Mouse (Mus musculus): ENCODE measurements around the gene Pcdh9.
"Not testable (repeated sequence)": the region's sequence is repeated elsewhere in the genome, so short reads cannot be mapped to it uniquely, and the experiment has no call there.

The Pcdh9 gene

DNA sequence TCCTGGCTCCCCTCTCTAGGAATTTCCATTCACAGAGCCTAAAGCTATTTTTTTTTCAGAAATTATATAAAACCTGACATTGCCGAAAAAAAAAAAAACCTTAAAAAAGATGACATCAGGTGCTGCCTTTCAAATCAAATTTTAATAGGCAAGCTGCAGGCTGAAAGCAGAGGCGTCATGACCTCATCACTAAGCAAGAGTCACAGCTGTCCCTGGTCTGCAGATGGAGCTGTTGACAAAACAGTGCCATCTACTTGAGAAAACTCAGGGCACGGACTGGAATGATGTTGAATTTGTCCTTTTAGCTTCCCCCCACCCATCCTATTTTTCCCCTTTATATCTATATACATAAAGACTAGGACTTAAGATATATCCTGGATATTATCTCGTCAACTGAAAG lies 509.3 kb downstream of the Pcdh9 start:
- in situ Hi-C loops (cut with MboI, MseI): no loop called here

DNA sequence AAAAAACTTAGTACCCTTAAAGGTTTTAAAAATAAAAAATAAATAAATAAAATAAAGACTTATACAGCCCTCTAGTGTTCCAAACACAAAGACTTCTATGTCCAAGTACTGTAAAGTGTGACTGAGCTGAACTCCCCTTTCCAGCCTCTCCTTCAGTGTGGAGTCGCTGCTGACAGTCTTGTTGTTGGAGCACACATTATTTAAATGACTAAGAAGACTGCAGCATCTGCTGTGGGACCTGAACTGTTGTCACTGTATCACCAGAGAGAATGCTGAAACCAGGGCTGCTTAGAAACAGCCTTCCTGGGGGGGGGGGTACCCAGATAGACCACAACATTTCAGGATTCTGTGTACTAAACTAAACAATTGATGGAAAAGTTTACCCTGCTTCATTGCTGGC lies 509.7 kb downstream of the Pcdh9 start:
- in situ Hi-C loops (cut with MboI, MseI): no loop called here

DNA sequence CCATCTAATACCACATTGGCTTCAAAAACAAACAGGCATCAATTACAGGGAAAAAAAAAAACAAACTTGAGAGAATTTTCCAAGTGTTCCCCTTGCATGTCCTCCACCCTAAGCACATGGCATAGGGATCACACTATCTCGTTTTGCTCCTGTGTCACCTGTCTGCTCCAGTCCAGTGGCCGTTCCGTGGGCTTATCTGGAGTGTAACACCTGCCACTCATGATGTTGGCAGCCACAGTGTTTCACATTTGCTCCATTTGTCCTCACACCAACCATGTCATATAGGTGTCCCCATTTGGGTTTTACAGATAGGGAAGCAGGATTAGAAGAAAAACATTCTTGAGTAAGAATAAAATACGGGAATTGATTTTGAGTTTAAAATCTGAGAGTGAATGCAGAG lies 514.3 kb downstream of the Pcdh9 start:
- in situ Hi-C loops (cut with MboI, MseI): no loop called here

DNA sequence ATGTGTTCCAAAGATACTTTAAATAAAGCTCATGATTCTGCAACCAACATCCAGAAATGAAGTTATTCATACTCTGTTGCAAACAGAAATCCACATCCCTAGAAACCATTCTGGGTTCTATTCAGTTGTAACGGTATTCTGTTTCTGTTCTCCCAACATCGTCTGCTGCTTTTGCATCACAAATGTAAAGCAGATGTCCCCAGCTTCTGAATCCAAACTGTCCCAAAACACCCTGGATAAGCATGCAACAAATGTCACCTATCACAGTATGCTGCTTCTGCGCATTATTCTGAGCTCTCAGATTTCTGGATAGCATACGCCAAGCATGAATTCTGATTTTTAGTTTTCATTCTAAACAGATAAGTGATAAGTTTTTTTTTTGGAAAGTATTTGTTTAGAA lies 516.3 kb downstream of the Pcdh9 start:
- in situ Hi-C loops (cut with MboI, MseI): no loop called here

DNA sequence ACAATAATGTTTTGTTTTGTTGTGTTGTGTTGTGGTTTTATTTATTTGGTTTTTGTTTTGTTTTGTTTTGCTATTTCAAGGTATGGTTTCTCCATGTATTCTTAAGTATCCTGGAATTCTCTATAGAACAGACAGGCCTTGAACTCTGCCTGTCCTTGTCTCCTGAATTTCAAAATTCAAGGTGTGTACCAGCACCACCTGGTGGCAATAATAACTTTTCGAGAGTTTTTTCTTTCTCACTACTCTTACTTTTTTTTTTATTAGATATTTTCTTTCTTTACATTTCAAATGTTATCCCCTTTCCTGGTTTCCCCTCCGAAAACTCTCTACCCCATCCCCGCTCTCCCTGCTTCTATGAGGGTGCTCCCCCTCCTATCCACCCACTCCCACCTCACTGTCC lies 536.3 kb downstream of the Pcdh9 start:
- in situ Hi-C loops (cut with MboI, MseI): no loop called here

DNA sequence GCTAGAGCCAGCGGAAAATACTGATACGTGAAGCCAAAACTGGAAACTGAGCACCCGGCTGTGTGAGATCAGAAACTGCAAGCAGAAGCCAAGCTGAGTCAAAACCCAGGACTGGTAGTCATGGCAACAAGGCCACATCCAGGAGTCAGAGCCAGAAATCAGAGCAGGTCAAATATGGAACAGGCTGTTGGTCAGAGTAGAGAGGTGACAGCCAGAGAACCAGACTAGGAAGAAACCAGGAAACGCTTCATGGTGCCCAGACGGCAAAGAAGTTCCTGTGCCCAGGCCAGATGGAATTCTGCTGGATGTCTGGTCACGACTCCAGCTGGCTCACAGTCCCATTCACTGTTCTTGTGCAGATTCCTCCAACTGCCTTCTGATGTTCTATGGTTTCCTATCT lies 539.6 kb downstream of the Pcdh9 start:
- in situ Hi-C loops (cut with MboI, MseI): no loop called here

DNA sequence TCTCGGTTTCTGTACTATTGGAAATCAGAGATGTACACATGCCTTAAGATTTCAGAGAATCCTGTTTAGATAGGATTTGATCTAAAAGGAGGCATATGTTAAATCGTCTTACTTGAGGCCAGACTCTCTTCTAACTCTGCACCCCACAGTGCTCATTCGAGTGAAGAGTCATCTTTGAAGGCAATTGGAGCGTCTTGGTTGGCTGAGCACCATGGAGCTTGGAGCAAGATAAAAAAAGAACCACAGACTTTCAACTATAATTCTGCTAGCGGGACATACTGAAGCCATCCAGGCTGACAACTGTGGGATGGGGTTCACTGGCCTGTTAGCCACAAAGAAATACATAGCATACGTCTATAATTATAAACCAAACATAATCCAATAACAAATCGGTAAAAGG lies 541.3 kb downstream of the Pcdh9 start:
- in situ Hi-C loops (cut with MboI, MseI): no loop called here

DNA sequence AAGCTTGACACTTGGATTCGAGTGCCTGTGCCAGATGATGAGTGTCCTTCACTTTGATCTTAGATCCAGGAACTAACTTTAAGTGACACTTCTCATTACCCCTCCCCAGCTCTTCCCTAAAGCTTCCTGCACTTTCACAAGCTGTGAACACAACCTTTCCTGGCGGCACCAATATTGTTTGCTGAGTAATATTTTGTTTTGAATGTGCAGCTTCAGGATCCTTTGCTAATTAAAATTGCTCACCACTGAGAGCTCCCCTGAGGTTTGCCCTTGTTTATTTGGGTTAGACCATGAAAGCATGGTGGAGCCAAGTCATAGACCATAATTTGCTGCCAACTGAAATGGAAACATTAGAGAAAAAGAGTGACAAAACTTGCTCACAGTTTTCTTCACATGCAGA lies 543.4 kb downstream of the Pcdh9 start:
- in situ Hi-C loops (cut with MboI, MseI): no loop called here

DNA sequence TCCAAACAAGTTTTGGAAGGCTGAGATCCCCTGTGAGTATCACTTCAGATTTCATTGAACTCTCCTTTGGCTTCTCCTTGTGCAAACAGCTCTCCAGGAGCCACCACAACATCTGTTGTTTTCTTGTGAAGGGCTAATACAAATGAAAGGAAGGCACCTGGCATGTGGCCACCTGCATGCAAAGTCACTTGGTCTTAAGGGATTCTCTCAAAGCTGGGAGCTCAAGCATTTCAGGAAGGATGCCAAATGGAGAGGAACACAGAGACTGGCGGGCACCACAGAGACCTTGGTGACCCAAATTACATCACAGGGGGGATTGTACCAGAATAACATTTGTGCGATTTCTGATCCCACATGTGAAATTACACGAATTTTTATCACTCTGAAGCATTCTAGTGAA lies 547.7 kb downstream of the Pcdh9 start:
- in situ Hi-C loops (cut with MboI, MseI): no loop called here

DNA sequence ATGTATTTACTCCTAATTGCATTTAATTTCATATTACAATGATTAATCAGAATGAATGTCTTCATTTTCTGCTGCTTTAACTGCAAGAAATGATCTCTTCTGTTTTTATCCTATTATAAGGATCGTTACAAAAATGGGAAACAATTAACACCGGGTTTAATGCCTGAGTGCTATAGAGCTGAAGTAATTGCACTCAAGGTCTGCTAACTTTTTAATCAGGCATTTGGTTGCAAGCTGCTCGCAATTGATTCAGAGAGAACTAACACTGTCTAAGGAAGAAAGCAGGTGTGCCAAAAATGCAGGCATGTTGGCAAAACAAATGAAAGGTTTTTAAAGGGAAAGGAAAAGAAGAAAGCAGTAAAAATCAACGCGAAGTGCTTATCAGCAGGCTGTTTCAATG lies 549.1 kb downstream of the Pcdh9 start:
- in situ Hi-C loops (cut with MboI, MseI): no loop called here

DNA sequence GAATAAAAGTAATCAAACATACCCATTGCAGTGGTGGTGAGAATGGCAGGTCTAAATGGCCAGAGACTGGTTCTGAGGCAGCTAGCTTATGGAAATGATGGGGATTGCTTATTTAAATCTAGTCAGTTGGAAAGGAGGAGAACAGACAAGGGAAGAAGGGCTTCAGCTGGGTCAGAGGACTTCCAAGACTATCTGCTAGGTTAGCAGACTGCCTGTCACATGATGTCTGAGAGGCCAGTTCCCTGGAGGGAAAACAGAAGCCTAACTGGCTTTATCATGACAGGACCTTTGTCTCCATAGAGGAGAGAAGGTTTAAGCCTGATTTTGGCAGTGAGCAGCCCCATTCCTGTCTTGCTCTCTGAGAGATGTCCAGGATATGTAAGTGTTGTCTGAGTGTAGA lies 561.2 kb downstream of the Pcdh9 start:
- in situ Hi-C loops (cut with MboI, MseI): no loop called here

DNA sequence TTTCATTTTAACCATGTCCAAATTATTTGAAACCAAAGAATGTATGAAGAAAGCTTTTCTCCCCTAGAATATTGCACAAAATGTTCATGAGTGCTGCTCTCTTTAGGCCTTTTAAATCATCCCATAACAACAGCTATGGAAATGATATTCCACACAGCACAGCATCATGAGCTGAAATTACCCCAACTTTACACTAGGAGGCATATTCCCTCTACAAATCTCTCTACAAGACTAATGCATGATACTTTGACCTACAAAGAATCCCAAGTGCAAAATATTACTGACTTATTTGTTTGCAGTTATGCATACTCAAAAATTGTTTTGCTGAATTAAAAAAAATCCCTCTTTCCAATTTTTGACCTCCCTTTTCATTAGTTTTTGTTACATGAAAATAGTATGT lies 573.1 kb downstream of the Pcdh9 start:
- in situ Hi-C loops (cut with MboI, MseI): no loop called here

DNA sequence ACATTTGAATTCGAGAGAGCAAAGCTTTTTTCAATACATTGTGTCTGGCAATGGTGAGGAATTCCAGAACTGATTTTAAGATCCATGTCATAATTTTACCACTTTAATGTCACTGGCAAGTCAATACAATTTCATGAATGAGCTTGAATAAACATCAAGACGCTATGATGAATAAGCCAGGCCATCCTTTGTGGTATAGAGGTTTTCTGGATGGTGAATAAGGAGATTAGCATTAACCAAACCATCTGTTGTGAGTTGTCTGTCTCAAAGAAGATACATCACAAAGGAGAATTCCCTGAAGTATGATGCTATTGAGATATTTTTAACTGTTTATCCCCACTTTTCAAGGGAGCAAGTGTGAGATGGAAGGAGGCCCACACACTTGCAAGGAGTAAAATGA lies 602.1 kb downstream of the Pcdh9 start:
- in situ Hi-C loops (cut with MboI, MseI): no loop called here

DNA sequence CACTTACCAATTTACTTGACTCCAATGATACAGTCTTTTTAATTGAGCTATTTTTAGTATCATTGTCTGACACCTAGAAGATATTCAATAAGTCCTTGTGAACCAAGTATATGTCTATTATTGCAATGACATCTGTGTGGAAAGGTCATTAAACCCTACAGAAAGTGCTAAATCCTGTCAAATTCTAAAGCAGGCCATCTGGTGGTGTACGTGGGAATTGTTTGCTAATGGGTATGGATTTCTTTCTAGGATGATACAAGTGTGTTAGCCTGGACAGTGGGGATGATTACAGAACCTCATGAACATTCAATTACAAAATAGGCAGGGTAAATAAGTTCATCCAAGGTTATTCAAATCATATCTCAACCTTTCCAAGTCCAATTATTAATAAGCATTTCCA lies 602.8 kb downstream of the Pcdh9 start:
- in situ Hi-C loops (cut with MboI, MseI): no loop called here

DNA sequence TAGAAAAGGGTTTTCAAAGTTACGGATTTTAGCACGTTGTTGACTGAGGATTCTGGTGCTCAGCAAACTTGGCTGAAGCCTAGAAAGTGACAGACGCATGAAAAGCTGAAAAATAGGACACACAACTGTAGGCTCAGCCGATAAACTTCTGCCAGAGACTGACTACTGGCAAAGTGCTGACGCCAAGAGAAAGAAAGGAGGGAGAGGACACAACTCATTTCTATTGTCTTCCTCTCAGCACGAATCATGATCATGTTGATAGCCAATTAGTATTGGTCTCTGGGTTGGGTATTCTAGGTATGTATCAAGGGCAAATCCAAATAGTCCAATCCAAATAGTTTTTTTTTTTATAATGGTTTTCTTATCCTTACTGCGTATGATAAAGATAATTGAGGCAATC lies 605.3 kb downstream of the Pcdh9 start:
- in situ Hi-C loops (cut with MboI, MseI): no loop called here

DNA sequence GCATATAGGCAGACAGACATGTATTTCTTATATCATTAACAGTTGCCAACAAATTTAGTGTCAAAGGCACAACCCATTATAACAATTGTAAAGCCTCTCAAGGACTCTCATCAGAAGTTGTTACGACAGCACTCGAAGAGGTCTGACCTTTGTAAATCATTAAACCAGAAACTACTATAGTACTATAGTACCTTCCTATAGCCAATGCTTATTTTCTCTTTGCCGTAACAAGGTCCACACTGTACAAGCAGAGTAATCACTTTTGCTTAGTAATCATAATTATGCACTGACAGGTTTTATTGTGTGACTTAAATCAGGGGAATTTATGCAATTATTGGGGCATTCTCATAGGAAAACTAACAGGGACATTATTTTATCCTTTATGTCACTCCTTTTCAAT lies 606.5 kb downstream of the Pcdh9 start:
- in situ Hi-C loops (cut with MboI, MseI): no loop called here

DNA sequence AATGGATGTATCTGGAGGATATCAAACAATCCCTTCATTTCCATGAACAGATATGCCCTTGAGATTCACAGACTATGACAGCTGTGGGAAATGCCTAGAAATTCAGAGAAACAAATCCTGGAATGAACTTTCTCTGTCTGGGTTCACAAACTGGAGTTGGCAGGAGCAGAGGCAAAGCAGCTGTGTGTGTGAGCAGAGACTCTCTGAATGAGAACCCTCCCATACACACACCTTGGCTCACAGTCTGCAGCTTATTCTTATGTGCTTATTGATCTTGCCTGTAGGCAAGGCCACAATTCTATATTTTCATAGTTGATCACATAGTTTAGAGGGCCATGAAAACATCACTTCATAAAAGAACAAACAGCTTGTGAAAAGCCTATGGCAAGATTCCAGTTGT lies 614.8 kb downstream of the Pcdh9 start:
- in situ Hi-C loops (cut with MboI, MseI): no loop called here

DNA sequence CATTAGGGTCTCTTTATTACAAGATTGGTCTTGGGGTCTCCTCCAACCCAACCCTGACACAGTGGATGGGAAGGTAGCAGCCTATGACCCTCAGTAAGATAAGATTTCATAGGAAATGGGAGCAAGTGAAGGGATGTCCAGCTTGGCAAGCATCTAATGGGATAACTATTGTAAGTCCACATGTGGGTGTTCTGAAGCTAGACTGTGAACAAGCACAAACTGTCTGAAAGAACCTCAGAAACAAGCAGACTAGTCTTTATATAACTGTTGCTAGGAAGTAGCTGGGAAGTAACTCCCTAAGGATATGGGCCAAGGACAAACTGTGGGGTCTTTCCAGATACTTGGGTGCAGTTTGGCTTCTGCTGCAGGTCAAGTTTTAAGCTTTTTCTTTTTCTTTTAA lies 615.7 kb downstream of the Pcdh9 start:
- in situ Hi-C loops (cut with MboI, MseI): no loop called here

DNA sequence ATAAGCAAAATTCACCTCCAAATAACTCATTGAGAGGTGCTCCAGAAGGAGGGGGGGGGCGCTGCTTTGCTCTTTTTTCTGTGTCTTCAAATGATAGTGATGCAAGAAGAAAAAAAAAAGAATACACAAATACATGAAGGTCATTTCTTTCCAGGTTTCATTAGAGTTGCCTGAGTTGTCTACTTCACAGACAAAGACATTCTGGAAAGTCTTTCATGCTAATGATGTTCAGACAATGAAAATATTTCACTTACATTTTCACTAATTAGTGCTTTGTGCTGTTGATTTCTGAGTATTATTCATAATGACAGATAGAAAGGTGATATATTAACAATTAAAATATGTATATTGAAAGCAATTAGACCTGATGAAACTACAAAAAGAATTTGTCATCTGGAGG lies 637.1 kb downstream of the Pcdh9 start:
- in situ Hi-C loops (cut with MboI, MseI): no loop called here

DNA sequence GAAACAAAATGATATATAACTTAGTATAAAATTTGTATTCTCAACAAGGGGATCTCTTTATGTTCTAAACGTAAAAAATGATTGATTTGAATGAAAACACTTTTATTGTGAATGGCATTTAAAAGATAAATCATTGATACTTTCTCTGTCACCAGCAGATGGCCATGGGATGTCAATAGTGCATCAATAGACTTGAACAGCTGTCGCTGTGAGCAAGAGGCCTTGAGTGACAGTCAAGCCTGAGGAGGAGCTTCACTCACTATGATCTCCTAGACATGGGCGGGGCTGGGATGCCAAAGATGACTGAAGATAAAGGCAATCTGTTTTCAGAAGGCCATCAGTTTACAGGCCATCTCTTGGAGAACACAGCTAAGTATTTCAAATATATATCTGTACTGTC lies 650.2 kb downstream of the Pcdh9 start:
- in situ Hi-C loops (cut with MboI, MseI): no loop called here

DNA sequence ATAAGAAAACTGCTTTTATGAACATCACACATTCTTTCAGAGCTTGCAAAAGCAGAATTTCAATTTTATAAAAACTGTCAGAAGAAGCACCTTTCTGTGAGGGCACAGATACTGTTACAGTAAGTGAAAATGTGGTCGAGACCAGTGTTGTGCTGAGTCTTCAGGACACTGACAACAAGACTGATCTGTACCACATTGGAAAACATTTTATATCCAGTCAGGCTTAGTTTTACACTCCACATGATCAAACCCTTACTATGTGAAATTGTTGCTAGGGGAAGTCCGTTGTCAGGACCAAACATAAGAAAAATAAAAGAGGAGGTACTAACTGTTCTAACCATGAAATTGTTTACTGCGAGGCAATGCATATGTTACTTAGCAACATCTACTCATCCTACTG lies 656.1 kb downstream of the Pcdh9 start:
- in situ Hi-C loops (cut with MboI, MseI): no loop called here

DNA sequence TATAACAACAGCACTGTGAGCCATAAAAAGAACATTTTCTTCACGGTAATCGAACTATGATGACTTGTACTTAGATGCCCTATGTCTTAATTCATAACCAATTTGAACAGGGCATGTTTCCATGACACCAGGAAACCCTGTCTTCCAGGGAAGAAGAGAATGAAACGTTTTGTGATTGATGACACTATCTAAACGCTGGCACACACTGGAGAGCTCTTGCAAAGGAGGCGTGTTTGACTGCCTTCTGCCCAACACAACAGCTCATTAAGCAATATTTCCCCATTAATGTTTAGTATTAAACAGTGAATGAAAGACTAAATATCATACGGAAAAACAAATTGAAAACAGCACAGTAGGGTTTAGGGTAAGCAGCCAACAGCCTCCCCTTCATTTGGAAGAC lies 656.9 kb downstream of the Pcdh9 start:
- in situ Hi-C loops (cut with MboI, MseI): no loop called here

DNA sequence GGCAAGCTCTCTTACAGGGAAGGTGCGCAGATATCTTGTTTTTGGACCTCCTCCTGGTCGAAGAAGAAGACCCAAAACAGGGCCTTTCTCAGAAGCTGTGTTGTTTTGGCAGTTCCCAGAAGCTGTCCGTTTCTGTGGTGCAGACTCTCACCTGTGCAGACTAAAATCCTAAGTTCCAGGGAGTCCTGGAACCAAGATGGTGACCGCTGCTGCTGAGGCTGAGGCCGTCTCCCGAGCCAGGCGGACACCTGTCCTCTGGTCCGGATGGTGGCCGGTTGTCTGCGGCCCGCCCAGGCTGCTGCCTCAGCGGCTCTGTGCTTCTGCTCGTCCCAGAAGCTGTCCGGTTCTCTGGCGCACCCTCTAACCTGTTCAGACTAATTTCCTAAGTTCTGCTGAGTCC lies 675.6 kb downstream of the Pcdh9 start:
- in situ Hi-C loops (cut with MboI, MseI): not testable (repeated sequence)

DNA sequence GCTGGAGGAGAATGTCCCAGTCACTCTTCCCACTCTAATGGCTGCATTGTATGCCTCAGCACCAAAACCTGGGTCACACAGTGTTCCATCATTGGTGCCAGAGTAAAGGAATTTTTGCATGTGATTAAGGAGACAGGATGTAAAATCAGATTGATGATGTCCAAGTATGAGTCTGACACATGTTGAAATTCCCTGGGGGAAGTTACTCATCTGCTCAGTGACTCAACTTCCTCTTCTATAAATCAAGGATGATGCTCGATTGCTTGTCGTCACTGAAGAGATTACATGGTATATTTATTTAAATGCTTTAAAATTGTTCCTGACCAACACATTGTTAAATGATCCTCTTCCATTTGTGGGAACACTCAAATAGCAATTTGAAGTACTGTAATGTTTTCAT lies 690.7 kb downstream of the Pcdh9 start:
- in situ Hi-C loops (cut with MboI, MseI): no loop called here
